ENCODE assay signal across 10 mouse cellular contexts in the genomic region with DNA sequence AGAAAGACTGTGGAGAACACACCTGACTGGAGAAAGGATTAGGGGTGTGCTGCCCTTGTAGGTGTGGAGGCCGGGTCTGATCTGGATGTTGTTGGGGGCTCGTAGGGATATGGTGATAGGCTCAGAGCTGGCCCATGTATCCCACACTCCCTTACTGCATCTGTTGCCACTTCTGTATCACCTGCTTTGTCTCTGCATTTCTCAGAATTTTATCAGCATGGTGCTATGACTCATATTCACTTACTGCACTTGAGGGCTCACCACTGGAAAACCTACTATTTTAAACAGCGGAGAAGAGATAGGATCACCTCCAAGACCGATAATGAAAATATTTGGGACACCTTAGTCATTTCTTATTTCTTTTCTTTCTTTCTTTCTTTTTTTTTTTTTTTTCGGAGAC. TPM values are rescaled to one million over a fixed set of nuclear protein-coding genes. Genes with fewer than 3 reads are reported as not detected.
DNase-seq lines count a peak whose midpoint lies in the region; ATAC-seq and TF ChIP-seq lines count a peak whose summit lies in the region.
"Had no signal": no experiment of that assay in that cellular context is flagged by ENCODE, and none has a peak within 500 bp of the region (broad histone marks: within the 10 kb centered on the region; RNA-seq: fewer than 3 reads in every experiment).

No protein-coding gene starts in this region.

- peak overlapping the region; percentile 94 for H3K27ac ChIP-seq in heart, embryonic 13.5 days (replicated peaks)
- peak overlapping the region; percentile 74 for H3K27ac ChIP-seq in CH12.LX (ENCODE audit: insufficient read depth, low read depth)
- no peak overlapping the region for H3K27ac ChIP-seq in forebrain, embryonic 15.5 days (replicated peaks)
- no peak overlapping the region for H3K27ac ChIP-seq in liver, embryonic 15.5 days (replicated peaks)

- no peak for ATAC-seq in heart, embryonic 13.5 days (ENCODE audit: extremely low read depth, insufficient number of reproducible peaks, low FRiP score, low TSS enrichment)
- ATAC-seq in forebrain, embryonic 15.5 days (replicated peaks), result no peak
- no peak for ATAC-seq in liver, embryonic 15.5 days (ENCODE audit: insufficient read depth)

- dilution Hi-C loops in CH12.LX (cut with MboI; ENCODE audit: extremely low pct_ligation_motif_present, extremely low pct_unique_long_range_greater_than_20kb, low sequenced_read_pairs), result no loop called here

- DNase-seq in heart, postnatal 25 days (ENCODE audit: low spot score), result no peak
- DNase-seq in CH12.LX (ENCODE audit: extremely low read depth), result no peak
- no peak for DNase-seq in cerebellum, adult 18-20 months
- DNase-seq in thymus, adult 18-20 months, result no peak
- DNase-seq in urinary bladder, adult 2 months (ENCODE audit: low spot score), result no peak
- DNase-seq: cerebellum, postnatal 10 days had no signal

- TF ChIP-seq RAD21 in CH12.LX (IDR thresholded peaks at IDR 0.05; ENCODE audit: low read depth, low read length), result no peak

- H3K79me2 ChIP-seq in CH12.LX (replicated peaks; ENCODE audit: control insufficient read depth, extremely low read depth, insufficient read depth, poor library complexity, severe bottlenecking), result no peaks in the 10 kb centered on the region

- peaks cover 30% of the 10 kb centered on the region for H3K4me1 ChIP-seq in heart, embryonic 13.5 days
- peaks cover 22 to 52% of the 10 kb centered on the region in 2 experiments for H3K4me1 ChIP-seq in CH12.LX (ENCODE audit: control insufficient read depth in 1 of 2, insufficient read depth in 2 of 2)
- peaks cover 10% of the 10 kb centered on the region; the same call in 1 of the 2 replicates for H3K4me1 ChIP-seq in forebrain, embryonic 15.5 days
- peaks cover 37% of the 10 kb centered on the region for H3K4me1 ChIP-seq in liver, embryonic 15.5 days (replicated peaks)

- peak overlapping the region; percentile 70 for H3K4me3 ChIP-seq in heart, embryonic 13.5 days
- H3K4me3 ChIP-seq in CH12.LX (replicated peaks in 1 of 3; ENCODE audit: low read depth in 2 of 3, low read length in 2 of 3, poor library complexity in 1 of 3), result peak overlapping the region in 2 of 3 experiments; percentile 61 to 67
- H3K4me3 ChIP-seq in forebrain, embryonic 15.5 days, result no peak overlapping the region
- H3K4me3 ChIP-seq in liver, embryonic 15.5 days (replicated peaks), result peak overlapping the region; percentile 73; the same call in 1 of the 2 replicates

- no peak; the same call in 1 of the 2 replicates for TF ChIP-seq POLR2A in CH12.LX (IDR thresholded peaks at IDR 0.05; ENCODE audit: low read depth, low read length)

- H3K27me3 ChIP-seq in heart, embryonic 13.5 days (replicated peaks), result peaks cover 8% of the 10 kb centered on the region; the same call in 1 of the 2 replicates
- no peaks in the 10 kb centered on the region for H3K27me3 ChIP-seq in CH12.LX (replicated peaks)
- no peaks in the 10 kb centered on the region for H3K27me3 ChIP-seq in forebrain, embryonic 15.5 days
- H3K27me3 ChIP-seq in liver, embryonic 15.5 days, result peaks cover 18% of the 10 kb centered on the region

- in situ Hi-C loops in CH12.LX (cut with MboI; ENCODE audit: low pct_ligation_motif_present, low pct_unique_long_range_greater_than_20kb, low sequenced_read_pairs), result no loop called here

- no peak for TF ChIP-seq EP300 in CH12.LX (IDR thresholded peaks at IDR 0.05; ENCODE audit: low read length)

- 46% methylated on average over 5 of the region's 5 CpGs for WGBS in heart, embryonic 13.5 days
- WGBS in forebrain, embryonic 15.5 days, result 93% methylated on average over 5 of the region's 5 CpGs
- WGBS in liver, embryonic 15.5 days (ENCODE audit: insufficient replicate concordance), result 58% methylated on average over 5 of the region's 5 CpGs

- no peaks in the 10 kb centered on the region for H3K36me3 ChIP-seq in heart, embryonic 13.5 days
- peaks cover 0 to 5% of the 10 kb centered on the region in 2 experiments for H3K36me3 ChIP-seq in CH12.LX (replicated peaks in 1 of 2; ENCODE audit: control insufficient read depth in 1 of 2, insufficient read depth in 1 of 2, low read length in 1 of 2)
- H3K36me3 ChIP-seq in forebrain, embryonic 15.5 days, result no peaks in the 10 kb centered on the region
- H3K36me3 ChIP-seq in liver, embryonic 15.5 days (replicated peaks), result no peaks in the 10 kb centered on the region

- H3K4me2 ChIP-seq in heart, embryonic 13.5 days, result peak overlapping the region; percentile 78
- peak overlapping the region; percentile 23; the same call in 1 of the 2 replicates for H3K4me2 ChIP-seq in CH12.LX (ENCODE audit: insufficient read depth, low read depth, poor library complexity, severe bottlenecking)
- peak overlapping the region; percentile 61; the same call in 1 of the 2 replicates for H3K4me2 ChIP-seq in forebrain, embryonic 15.5 days (replicated peaks)
- peak overlapping the region; percentile 84 for H3K4me2 ChIP-seq in liver, embryonic 15.5 days

- intact Hi-C loops in heart, postnatal 25 days (cut with DNase I), result no loop called here

- no peak for TF ChIP-seq CTCF in CH12.LX (conservative IDR thresholded peaks at IDR 0.05 in 1 of 2, IDR thresholded peaks at IDR 0.05 in 1 of 2; ENCODE audit: low read depth in 2 of 2, low read length in 2 of 2)

- H3K9ac ChIP-seq in heart, embryonic 13.5 days, result no peak overlapping the region
- peak overlapping the region; percentile 94 for H3K9ac ChIP-seq in CH12.LX (ENCODE audit: insufficient read depth, low read depth)
- no peak overlapping the region for H3K9ac ChIP-seq in forebrain, embryonic 15.5 days (replicated peaks)
- H3K9ac ChIP-seq in liver, embryonic 15.5 days, result no peak overlapping the region

- no peaks in the 10 kb centered on the region for H3K9me3 ChIP-seq in heart, embryonic 13.5 days
- H3K9me3 ChIP-seq in CH12.LX (replicated peaks; ENCODE audit: low read length), result no peaks in the 10 kb centered on the region
- H3K9me3 ChIP-seq in forebrain, embryonic 15.5 days, result no peaks in the 10 kb centered on the region
- no peaks in the 10 kb centered on the region for H3K9me3 ChIP-seq in liver, embryonic 15.5 days (replicated peaks)

TF ChIP-seq in CH12.LX, 34 proteins besides CTCF, POLR2A, EP300 and RAD21:
- TF ChIP-seq TCF12 (IDR thresholded peaks at IDR 0.05; ENCODE audit: low read depth, low read length), result no peak
- 0 out of 2 replicates have a peak, but pooled peaks have one; percentile 8 for TF ChIP-seq ETS1 (conservative IDR thresholded peaks at IDR 0.05; ENCODE audit: low read depth, low read length)
- TF ChIP-seq MAX (IDR thresholded peaks at IDR 0.05; ENCODE audit: low read length), result 0 out of 2 replicates have a peak, but pooled peaks have one; percentile 38
- TF ChIP-seq RCOR1 (conservative IDR thresholded peaks at IDR 0.05; ENCODE audit: low read depth, low read length), result no peak
- no peak for TF ChIP-seq PAX5 (IDR thresholded peaks at IDR 0.05; ENCODE audit: low read length)

RNA-seq across cellular contexts. Expression of a gene that starts 11.9 kb away (rescaled TPM):
- polyA plus RNA-seq in heart, embryonic 13.5 days (2015; fragmentation: Nextera tagmentation; extraction: Ambion mirVana), result 3.0 and 4.1 TPM in 2 replicates
- under 1 TPM; 0.28 to 0.31 TPM for total RNA-seq in heart, postnatal 25 days (2021)
- total RNA-seq in CH12.LX (2012; rRNA removed), result 0.25 and 0.29 TPM in 2 replicates
- 0.47 and 0.58 TPM in 2 replicates for total RNA-seq in CH12.LX (2014; rRNA removed)
- 0.44 and 0.55 TPM in 2 replicates for polyA plus RNA-seq in CH12.LX (2012; ENCODE audit: insufficient read length, low read depth)
- polyA plus RNA-seq in forebrain, embryonic 15.5 days (2015; fragmentation: Nextera tagmentation; extraction: Ambion mirVana), result 0.96 and 3.1 TPM in 2 replicates
- polyA plus RNA-seq in liver, embryonic 15.5 days (2015; fragmentation: Nextera tagmentation; extraction: Ambion mirVana), result 0.16 and 0.21 TPM in 2 replicates
- polyA plus RNA-seq in urinary bladder, adult 2 months (2012; rRNA removed), result 0.06 and 0.10 TPM in 2 replicates
- total RNA-seq: gastrocnemius, adult 18-20 months had no signal

Comparison
In these comparisons a context has a peak if more than half of its experiments do, and no peak if none do; other contexts are left out.
1. H3K27ac ChIP-seq: peak in heart, embryonic 13.5 days (single experiment) and CH12.LX (single experiment); none in forebrain, embryonic 15.5 days (single experiment) and liver, embryonic 15.5 days (single experiment).
2. H3K4me2 ChIP-seq: peak in every context shown above with its lines; median percentile 84 in liver, embryonic 15.5 days; 78 in heart, embryonic 13.5 days; 61 in forebrain, embryonic 15.5 days; 23 in CH12.LX.